In genomic region chr12:32207948-32208891, GRCm38 (mm10) we compare ENCODE assay signal across 9 mouse cellular contexts. TPM values are rescaled to one million over a fixed set of nuclear protein-coding genes. Genes with fewer than 3 reads are reported as not detected.
DNase-seq lines count a peak whose midpoint lies in the region; ATAC-seq and TF ChIP-seq lines count a peak whose summit lies in the region.
"Had no signal": no experiment of that assay in that cellular context is flagged by ENCODE, and none has a peak within 500 bp of the region (broad histone marks: within the 10 kb centered on the region; RNA-seq: fewer than 3 reads in every experiment).

TSS of gene Pik3cg (minus strand) at chr12:32208659.

- WGBS in embryonic facial prominence, embryonic 11.5 days = 61% methylated on average over 22 of the region's 22 CpGs
- WGBS in embryonic facial prominence, embryonic 10.5 days = 63% methylated on average over 22 of the region's 22 CpGs
- WGBS in heart, embryonic 13.5 days = 47% methylated on average over 22 of the region's 22 CpGs
- 12% methylated on average over 22 of the region's 22 CpGs for whole genome bisulfite sequencing in liver, embryonic 12.5 days (ENCODE audit: insufficient replicate concordance)
- WGBS in forebrain, embryonic 16.5 days = 58% methylated on average over 22 of the region's 22 CpGs

- DNase-seq in embryonic facial prominence, embryonic 11.5 days (ENCODE audit: low spot score) = peak; percentile 13
- DNase-seq in embryonic facial prominence, embryonic 10.5 days (ENCODE audit: low spot score) = no peak
- DNase-seq in G1E (ENCODE audit: low spot score) = peak; percentile 55
- peak; percentile 43 for DNase-seq in spleen, adult 12 weeks (ENCODE audit: low spot score)
- no peak for DNase-seq in cerebellum, postnatal 4 days (ENCODE audit: low spot score in 2 of 2)

- no peak for ATAC-seq in embryonic facial prominence, embryonic 11.5 days (replicated peaks; ENCODE audit: insufficient number of reproducible peaks, low FRiP score, low TSS enrichment, low read depth)
- peak; percentile 84 for ATAC-seq in G1E (ENCODE audit: extremely low read depth, insufficient number of reproducible peaks, low FRiP score, poor library complexity, severe bottlenecking)
- ATAC-seq in heart, embryonic 13.5 days (ENCODE audit: extremely low read depth, insufficient number of reproducible peaks, low FRiP score, low TSS enrichment) = no peak
- ATAC-seq in liver, embryonic 12.5 days = peak; percentile 73
- no peak for ATAC-seq in forebrain, embryonic 16.5 days

- no peaks in the 10 kb centered on the region for H3K9me3 ChIP-seq in embryonic facial prominence, embryonic 11.5 days (replicated peaks; ENCODE audit: control insufficient read depth, low read length)
- H3K9me3 ChIP-seq in embryonic facial prominence, embryonic 10.5 days = no peaks in the 10 kb centered on the region
- no peaks in the 10 kb centered on the region for H3K9me3 ChIP-seq in G1E (replicated peaks)
- H3K9me3 ChIP-seq in heart, embryonic 13.5 days = no peaks in the 10 kb centered on the region
- no peaks in the 10 kb centered on the region for H3K9me3 ChIP-seq in liver, embryonic 12.5 days (replicated peaks)
- no peaks in the 10 kb centered on the region for H3K9me3 ChIP-seq in forebrain, embryonic 16.5 days (ENCODE audit: control insufficient read depth, low read length)

- H3K4me3 ChIP-seq in embryonic facial prominence, embryonic 11.5 days (ENCODE audit: low read depth, low read length) = no peak within 1 kb of the TSS
- no peak within 1 kb of the TSS for H3K4me3 ChIP-seq in embryonic facial prominence, embryonic 10.5 days
- H3K4me3 ChIP-seq in G1E (ENCODE audit: low read depth, low read length) = peak within 1 kb of the TSS; percentile 60
- peak within 1 kb of the TSS; percentile 40 for H3K4me3 ChIP-seq in heart, embryonic 13.5 days
- H3K4me3 ChIP-seq in liver, embryonic 12.5 days = peak within 1 kb of the TSS; percentile 61
- no peak within 1 kb of the TSS for H3K4me3 ChIP-seq in forebrain, embryonic 16.5 days (replicated peaks; ENCODE audit: low read length)

- no peak within 1 kb of the TSS for H3K9ac ChIP-seq in embryonic facial prominence, embryonic 11.5 days (replicated peaks; ENCODE audit: low read length)
- H3K9ac ChIP-seq in heart, embryonic 13.5 days = peak within 1 kb of the TSS; percentile 14; the same call in 1 of the 2 replicates
- peak within 1 kb of the TSS; percentile 63 for H3K9ac ChIP-seq in liver, embryonic 12.5 days
- no peak within 1 kb of the TSS for H3K9ac ChIP-seq in forebrain, embryonic 16.5 days (replicated peaks; ENCODE audit: low read depth, low read length)

- no peak for TF ChIP-seq CTCF in G1E (IDR thresholded peaks at IDR 0.05; ENCODE audit: low read depth, low read length)

- no peaks in the 10 kb centered on the region for H3K4me1 ChIP-seq in embryonic facial prominence, embryonic 11.5 days (ENCODE audit: control insufficient read depth, insufficient read depth, low read length)
- H3K4me1 ChIP-seq in embryonic facial prominence, embryonic 10.5 days = peaks cover 20% of the 10 kb centered on the region
- peaks cover 18% of the 10 kb centered on the region for H3K4me1 ChIP-seq in G1E (ENCODE audit: insufficient read depth, low read depth, low read length)
- H3K4me1 ChIP-seq in heart, embryonic 13.5 days = peaks cover 20% of the 10 kb centered on the region
- H3K4me1 ChIP-seq in liver, embryonic 12.5 days = peaks cover 17% of the 10 kb centered on the region
- peaks cover 10% of the 10 kb centered on the region for H3K4me1 ChIP-seq in forebrain, embryonic 16.5 days (replicated peaks; ENCODE audit: control insufficient read depth, insufficient read depth, low read length)

- no peak within 1 kb of the TSS for H3K4me2 ChIP-seq in embryonic facial prominence, embryonic 11.5 days (ENCODE audit: low read depth, low read length)
- H3K4me2 ChIP-seq in heart, embryonic 13.5 days = peak within 1 kb of the TSS; percentile 57
- H3K4me2 ChIP-seq in liver, embryonic 12.5 days = peak within 1 kb of the TSS; percentile 70
- H3K4me2 ChIP-seq in forebrain, embryonic 16.5 days (ENCODE audit: low read length) = no peak within 1 kb of the TSS

- no peak within 1 kb of the TSS for H3K27ac ChIP-seq in embryonic facial prominence, embryonic 11.5 days (replicated peaks; ENCODE audit: low read depth, low read length)
- no peak within 1 kb of the TSS; the same call in 1 of the 2 replicates for H3K27ac ChIP-seq in embryonic facial prominence, embryonic 10.5 days (replicated peaks)
- 0 out of 2 replicates have a peak within 1 kb of the TSS, but pooled peaks have one; percentile 28 for H3K27ac ChIP-seq in heart, embryonic 13.5 days (replicated peaks)
- peak within 1 kb of the TSS; percentile 67 for H3K27ac ChIP-seq in liver, embryonic 12.5 days
- H3K27ac ChIP-seq in forebrain, embryonic 16.5 days (ENCODE audit: low read length) = no peak within 1 kb of the TSS

- no peaks in the 10 kb centered on the region for H3K27me3 ChIP-seq in embryonic facial prominence, embryonic 11.5 days (ENCODE audit: control insufficient read depth, insufficient read depth, low read length)
- H3K27me3 ChIP-seq in embryonic facial prominence, embryonic 10.5 days (replicated peaks; ENCODE audit: low read depth, poor library complexity, severe bottlenecking) = no peaks in the 10 kb centered on the region
- H3K27me3 ChIP-seq in G1E (ENCODE audit: insufficient read depth, low read length) = peaks cover 20% of the 10 kb centered on the region
- H3K27me3 ChIP-seq in heart, embryonic 13.5 days (replicated peaks) = no peaks in the 10 kb centered on the region
- no peaks in the 10 kb centered on the region for H3K27me3 ChIP-seq in liver, embryonic 12.5 days (replicated peaks)
- H3K27me3 ChIP-seq in forebrain, embryonic 16.5 days (replicated peaks; ENCODE audit: control insufficient read depth, insufficient read depth, low read length) = no peaks in the 10 kb centered on the region

- no peaks in the 10 kb centered on the region for H3K36me3 ChIP-seq in embryonic facial prominence, embryonic 11.5 days (replicated peaks; ENCODE audit: control insufficient read depth, insufficient read depth, low read depth, low read length)
- no peaks in the 10 kb centered on the region for H3K36me3 ChIP-seq in embryonic facial prominence, embryonic 10.5 days (replicated peaks)
- peaks cover 23% of the 10 kb centered on the region for H3K36me3 ChIP-seq in G1E (replicated peaks)
- no peaks in the 10 kb centered on the region for H3K36me3 ChIP-seq in heart, embryonic 13.5 days
- peaks cover 16% of the 10 kb centered on the region for H3K36me3 ChIP-seq in liver, embryonic 12.5 days
- H3K36me3 ChIP-seq in forebrain, embryonic 16.5 days (ENCODE audit: control insufficient read depth, insufficient read depth) = no peaks in the 10 kb centered on the region

RNA-seq across cellular contexts. Expression of gene Pik3cg, which starts in this region (rescaled TPM):
- polyA plus RNA-seq in embryonic facial prominence, embryonic 11.5 days (2014; fragmentation: Nextera tagmentation; extraction: Ambion mirVana) = 1.6 and 1.8 TPM in 2 replicates
- 0.99 and 1.0 TPM in 2 replicates for polyA plus RNA-seq in embryonic facial prominence, embryonic 10.5 days (2016; fragmentation: Nextera tagmentation; extraction: Ambion mirVana)
- total RNA-seq in G1E (2014; fragmentation: Nextera tagmentation) (51.9 and 56.2 TPM in 2 replicates), G1E (2017) (41.7 and 42.4 TPM in 2 replicates)
- 2.2 and 4.0 TPM in 2 replicates for polyA plus RNA-seq in G1E (2012)
- polyA plus RNA-seq in heart, embryonic 13.5 days (2015; fragmentation: Nextera tagmentation; extraction: Ambion mirVana) = 1.2 TPM in 2 replicates
- polyA plus RNA-seq in liver, embryonic 12.5 days (2016; fragmentation: Nextera tagmentation; extraction: Ambion mirVana) = 4.9 TPM in 2 replicates
- 0.76 and 1.5 TPM in 2 replicates for polyA plus RNA-seq in forebrain, embryonic 16.5 days (2015; fragmentation: Nextera tagmentation; extraction: Ambion mirVana)
- polyA plus RNA-seq: C2C12 had no signal

Comparison
In these comparisons a context has a peak if more than half of its experiments do, and no peak if none do; other contexts are left out.
1. DNase-seq: peak in embryonic facial prominence, embryonic 11.5 days (single experiment), G1E (single experiment) and spleen, adult 12 weeks (single experiment); none in embryonic facial prominence, embryonic 10.5 days (single experiment) and cerebellum, postnatal 4 days (0 of 2).
2. ATAC-seq: peak in G1E (single experiment) and liver, embryonic 12.5 days (single experiment); none in embryonic facial prominence, embryonic 11.5 days (single experiment), heart, embryonic 13.5 days (single experiment) and forebrain, embryonic 16.5 days (single experiment).
3. H3K27ac ChIP-seq: peak in heart, embryonic 13.5 days (single experiment) and liver, embryonic 12.5 days (single experiment); none in embryonic facial prominence, embryonic 11.5 days (single experiment), embryonic facial prominence, embryonic 10.5 days (single experiment) and forebrain, embryonic 16.5 days (single experiment).
4. H3K4me2 ChIP-seq: peak in heart, embryonic 13.5 days (single experiment) and liver, embryonic 12.5 days (single experiment); none in embryonic facial prominence, embryonic 11.5 days (single experiment) and forebrain, embryonic 16.5 days (single experiment).
5. H3K4me3 ChIP-seq: peak in G1E (single experiment), heart, embryonic 13.5 days (single experiment) and liver, embryonic 12.5 days (single experiment); none in embryonic facial prominence, embryonic 11.5 days (single experiment), embryonic facial prominence, embryonic 10.5 days (single experiment) and forebrain, embryonic 16.5 days (single experiment).
6. H3K9ac ChIP-seq: peak in heart, embryonic 13.5 days (single experiment) and liver, embryonic 12.5 days (single experiment); none in embryonic facial prominence, embryonic 11.5 days (single experiment) and forebrain, embryonic 16.5 days (single experiment).